Mouse (Mus musculus) kidney, postnatal 14 days (tissue): ENCODE measurements around the gene Ust.
"Not testable (repeated sequence)": the region's sequence is repeated elsewhere in the genome, so short reads cannot be mapped to it uniquely, and the experiment has no call there.

Source experiments
- DNase-seq: peaks from one replicate; pipeline ENCODE4 v3.0.0; 2022; ENCODE audit warnings: mixed read lengths

The Ust gene

GRCm38 (mm10) chr10:8518141-8519013 is at the start of gene Ust:
Gene Ust, minus strand, starts transcription at chr10:8518825.
- DNase-seq, result peak; percentile 85

- DNase-seq, result peak; percentile 54
These were observed 42.7 kb upstream of the Ust start for GRCm38 (mm10) chr10:8561366-8561765.

GRCm38 (mm10) chr10:8559566-8559965 is 40.9 kb upstream of the Ust start:
- DNase-seq, result not testable (repeated sequence)

GRCm38 (mm10) chr10:8552239-8552638 is 33.6 kb upstream of the Ust start:
- DNase-seq, result not testable (repeated sequence)

- DNase-seq, result not testable (repeated sequence)
These were observed 33.0 kb upstream of the Ust start for GRCm38 (mm10) chr10:8551601-8552000.

- DNase-seq, result no peak
These were observed 22.9 kb upstream of the Ust start for GRCm38 (mm10) chr10:8541514-8541913.

- DNase-seq, result no peak
These were observed 16.8 kb upstream of the Ust start for GRCm38 (mm10) chr10:8535445-8535844.

- no peak for DNase-seq
These were observed 13.0 kb upstream of the Ust start for GRCm38 (mm10) chr10:8531651-8532050.

- no peak for DNase-seq
These were observed 12.0 kb upstream of the Ust start for GRCm38 (mm10) chr10:8530505-8531051.

GRCm38 (mm10) chr10:8529173-8529572 is 10.5 kb upstream of the Ust start:
- no peak for DNase-seq

- no peak for DNase-seq
These were observed 6.7 kb upstream of the Ust start for GRCm38 (mm10) chr10:8525354-8525753.

GRCm38 (mm10) chr10:8521536-8521935 is 2.9 kb upstream of the Ust start:
- no peak for DNase-seq

GRCm38 (mm10) chr10:8520766-8521395 is 2.3 kb upstream of the Ust start:
- DNase-seq, result no peak

GRCm38 (mm10) chr10:8519014-8519491 is 428 bp upstream of the Ust start:
- DNase-seq, result peak; percentile 23

- no peak for DNase-seq
These were observed 959 bp downstream of the Ust start for GRCm38 (mm10) chr10:8517591-8518140.

- DNase-seq, result no peak
These were observed 1.6 kb downstream of the Ust start for GRCm38 (mm10) chr10:8516916-8517524.

GRCm38 (mm10) chr10:8513690-8514089 is 4.9 kb downstream of the Ust start:
- no peak for DNase-seq

GRCm38 (mm10) chr10:8512222-8512621 is 6.4 kb downstream of the Ust start:
- no peak for DNase-seq

- no peak for DNase-seq
These were observed 6.9 kb downstream of the Ust start for GRCm38 (mm10) chr10:8511760-8512159.

GRCm38 (mm10) chr10:8506247-8506573 is 12.4 kb downstream of the Ust start:
- DNase-seq, result no peak

- no peak for DNase-seq
These were observed 13.0 kb downstream of the Ust start for GRCm38 (mm10) chr10:8505346-8506246.

GRCm38 (mm10) chr10:8504832-8505231 is 13.8 kb downstream of the Ust start:
- no peak for DNase-seq
